ENCODE assay signal across 31 mouse cellular contexts in the genomic region with DNA sequence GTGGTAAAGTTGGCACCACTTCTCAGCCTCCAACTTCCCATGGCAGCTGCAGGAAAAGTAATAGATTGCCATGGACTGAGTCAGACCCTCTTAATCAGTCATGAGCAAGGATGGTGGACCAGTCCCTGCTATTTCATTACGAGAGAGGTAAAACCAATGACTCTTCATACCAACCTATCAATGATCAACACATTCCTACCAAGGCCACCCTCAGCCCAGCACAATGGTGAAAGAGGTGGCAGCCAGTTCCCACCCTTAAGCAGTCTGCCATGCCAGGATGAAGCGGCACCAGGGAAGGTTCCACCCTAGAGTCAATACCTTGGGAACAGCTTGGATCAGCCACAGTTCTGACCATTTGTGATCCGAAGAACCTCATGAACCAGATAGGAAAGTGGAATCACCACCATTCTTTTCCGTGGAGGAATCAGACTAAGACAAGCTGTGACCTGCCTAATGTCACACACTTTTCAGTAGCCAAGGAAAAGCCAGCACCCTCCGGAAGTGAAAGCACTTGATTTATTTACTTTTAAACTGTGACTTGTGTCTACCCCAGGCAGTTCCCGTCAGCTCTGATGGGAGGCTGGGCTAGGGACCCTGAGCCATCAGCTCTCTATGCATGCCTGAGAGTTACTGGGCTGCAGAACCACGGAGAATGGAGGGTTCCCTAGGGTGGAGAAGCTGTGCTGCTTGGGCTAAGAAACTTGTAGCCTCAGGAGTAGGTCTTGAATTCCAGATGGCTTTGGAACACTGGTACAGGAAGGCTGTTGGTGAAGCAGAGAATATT. TPM values are rescaled to one million over a fixed set of nuclear protein-coding genes. Genes with fewer than 3 reads are reported as not detected.
DNase-seq lines count a peak whose midpoint lies in the region; ATAC-seq and TF ChIP-seq lines count a peak whose summit lies in the region.
"Had no signal": no experiment of that assay in that cellular context is flagged by ENCODE, and none has a peak within 500 bp of the region (broad histone marks: within the 10 kb centered on the region; RNA-seq: fewer than 3 reads in every experiment).

No protein-coding gene starts in this region.

- H3K4me2 ChIP-seq in limb, embryonic 14.5 days (replicated peaks; ENCODE audit: low read depth, low read length, severe bottlenecking), result no peak overlapping the region
- no peak overlapping the region for H3K4me2 ChIP-seq in kidney, postnatal 0 days (ENCODE audit: low read length)
- H3K4me2 ChIP-seq in myocyte (ENCODE audit: low read depth), result peak overlapping the region; percentile 12
- H3K4me2 ChIP-seq in forebrain, embryonic 15.5 days (replicated peaks), result no peak overlapping the region
- H3K4me2 ChIP-seq: embryonic facial prominence, embryonic 12.5 days; embryonic facial prominence, embryonic 15.5 days; heart, embryonic 13.5 days; hindbrain, embryonic 14.5 days had no signal

- no peak overlapping the region for H3K4me3 ChIP-seq in kidney, adult 2 months (ENCODE audit: insufficient read depth, low read depth, low read length)
- no peak overlapping the region for H3K4me3 ChIP-seq in limb, embryonic 14.5 days (replicated peaks; ENCODE audit: low read length)
- no peak overlapping the region for H3K4me3 ChIP-seq in limb, embryonic 10.5 days
- H3K4me3 ChIP-seq in kidney, postnatal 0 days (replicated peaks; ENCODE audit: low read depth, low read length), result no peak overlapping the region
- no peak overlapping the region for H3K4me3 ChIP-seq in myocyte
- no peak overlapping the region for H3K4me3 ChIP-seq in forebrain, embryonic 15.5 days
- H3K4me3 ChIP-seq: embryonic facial prominence, embryonic 12.5 days; embryonic facial prominence, embryonic 15.5 days; heart, embryonic 13.5 days had no signal

- peak; percentile 37 for DNase-seq in kidney, adult 2 months
- no peak for DNase-seq in kidney, adult 8-10 months
- DNase-seq in limb, embryonic 14.5 days (ENCODE audit: low spot score), result no peak
- DNase-seq in limb, embryonic 10.5 days (ENCODE audit: low spot score), result no peak
- no peak for DNase-seq in kidney, postnatal 0 days (ENCODE audit: low spot score)
- DNase-seq in left cerebral cortex, postnatal 25 days (ENCODE audit: low spot score in 2 of 2), result no peak
- DNase-seq: adrenal gland, adult 2 months; adrenal gland, postnatal 14 days; B cell, adult 2 months; cerebellum, adult 11 months; cerebellum, adult 2 months; cerebellum, adult 9-11 months; cerebellum, postnatal 25 days; gastrocnemius, postnatal 25 days; heart, adult 18-20 months; heart, postnatal 14 days; heart, postnatal 4 days had no signal

- H3K36me3 ChIP-seq in kidney, adult 2 months (ENCODE audit: control insufficient read depth, insufficient read depth, low read length), result no peaks in the 10 kb centered on the region
- peaks cover 15% of the 10 kb centered on the region for H3K36me3 ChIP-seq in limb, embryonic 14.5 days (ENCODE audit: control insufficient read depth, insufficient read depth, low read length)
- H3K36me3 ChIP-seq in limb, embryonic 10.5 days, result peaks cover 14% of the 10 kb centered on the region
- H3K36me3 ChIP-seq in kidney, postnatal 0 days (ENCODE audit: insufficient read depth, low read length), result no peaks in the 10 kb centered on the region; the same call in 1 of the 2 replicates
- H3K36me3 ChIP-seq in myocyte (ENCODE audit: control insufficient read depth, insufficient read depth), result no peaks in the 10 kb centered on the region
- peaks cover 5% of the 10 kb centered on the region; the same call in 1 of the 2 replicates for H3K36me3 ChIP-seq in forebrain, embryonic 15.5 days

- intact Hi-C loops in left cerebral cortex, postnatal 25 days (cut with DNase I), result no loop called here

- no peaks in the 10 kb centered on the region for H3K4me1 ChIP-seq in kidney, adult 2 months (ENCODE audit: control insufficient read depth, insufficient read depth, low read length)
- H3K4me1 ChIP-seq in limb, embryonic 14.5 days (ENCODE audit: control insufficient read depth, insufficient read depth, low read length), result peaks cover 14% of the 10 kb centered on the region
- H3K4me1 ChIP-seq in limb, embryonic 10.5 days, result peaks cover 22% of the 10 kb centered on the region
- H3K4me1 ChIP-seq in kidney, postnatal 0 days (replicated peaks; ENCODE audit: insufficient read depth, low read length), result peaks cover 9% of the 10 kb centered on the region
- H3K4me1 ChIP-seq in forebrain, embryonic 15.5 days, result peaks cover 27% of the 10 kb centered on the region

- no peak overlapping the region for H3K9ac ChIP-seq in limb, embryonic 14.5 days (ENCODE audit: low read depth, low read length, severe bottlenecking)
- H3K9ac ChIP-seq in kidney, postnatal 0 days (ENCODE audit: low read depth, low read length), result no peak overlapping the region
- no peak overlapping the region for H3K9ac ChIP-seq in forebrain, embryonic 15.5 days (replicated peaks)
- H3K9ac ChIP-seq: embryonic facial prominence, embryonic 12.5 days; embryonic facial prominence, embryonic 15.5 days; heart, embryonic 13.5 days; hindbrain, embryonic 14.5 days had no signal

- H3K27ac ChIP-seq in kidney, adult 2 months (ENCODE audit: insufficient read depth, low read depth, low read length), result peak overlapping the region; percentile 61
- 0 out of 2 replicates have a peak overlapping the region, but pooled peaks have one; percentile 19 for H3K27ac ChIP-seq in limb, embryonic 14.5 days (replicated peaks; ENCODE audit: low read depth, low read length)
- no peak overlapping the region for H3K27ac ChIP-seq in limb, embryonic 10.5 days
- peak overlapping the region; percentile 86 for H3K27ac ChIP-seq in kidney, postnatal 0 days
- H3K27ac ChIP-seq in forebrain, embryonic 15.5 days (replicated peaks), result no peak overlapping the region
- H3K27ac ChIP-seq: embryonic facial prominence, embryonic 12.5 days; embryonic facial prominence, embryonic 15.5 days; heart, embryonic 13.5 days; hindbrain, embryonic 14.5 days had no signal

- 42% methylated on average over 7 of the region's 7 CpGs for WGBS in kidney, adult 2 months
- WGBS in limb, embryonic 14.5 days, result 52% methylated on average over 7 of the region's 7 CpGs
- 60% methylated on average over 7 of the region's 7 CpGs for WGBS in limb, embryonic 10.5 days
- WGBS in kidney, postnatal 0 days, result 36% methylated on average over 7 of the region's 7 CpGs
- 78% methylated on average over 7 of the region's 7 CpGs for WGBS in forebrain, embryonic 15.5 days

- H3K79me2 ChIP-seq in myocyte (ENCODE audit: control insufficient read depth, insufficient read depth), result no peaks in the 10 kb centered on the region

- no peaks in the 10 kb centered on the region for H3K27me3 ChIP-seq in kidney, adult 2 months (replicated peaks; ENCODE audit: control insufficient read depth, insufficient read depth, low read length)
- no peaks in the 10 kb centered on the region for H3K27me3 ChIP-seq in limb, embryonic 14.5 days (ENCODE audit: control insufficient read depth, insufficient read depth, low read length)
- no peaks in the 10 kb centered on the region for H3K27me3 ChIP-seq in limb, embryonic 10.5 days (ENCODE audit: low read depth, poor library complexity, severe bottlenecking)
- no peaks in the 10 kb centered on the region for H3K27me3 ChIP-seq in kidney, postnatal 0 days (ENCODE audit: insufficient read depth, low read length)
- peaks cover 5% of the 10 kb centered on the region for H3K27me3 ChIP-seq in myocyte (ENCODE audit: control insufficient read depth, insufficient read depth, insufficient read length)
- no peaks in the 10 kb centered on the region for H3K27me3 ChIP-seq in forebrain, embryonic 15.5 days
- H3K27me3 ChIP-seq: embryonic facial prominence, embryonic 12.5 days; embryonic facial prominence, embryonic 15.5 days; heart, embryonic 13.5 days had no signal

- no peak overlapping the region for H3ac ChIP-seq in myocyte (ENCODE audit: control insufficient read depth, insufficient read length)

- no peak for TF ChIP-seq CTCF in kidney, adult 2 months (conservative IDR thresholded peaks at IDR 0.05; ENCODE audit: insufficient read depth, insufficient read length, low read depth, low read length)
- no peak for TF ChIP-seq CTCF in kidney, postnatal 0 days (IDR thresholded peaks at IDR 0.05; ENCODE audit: low read depth)

- TF ChIP-seq POLR2A in kidney, adult 2 months (IDR thresholded peaks at IDR 0.05; ENCODE audit: low read depth, low read length), result no peak
- TF ChIP-seq POLR2A in limb, embryonic 14.5 days (IDR thresholded peaks at IDR 0.05; ENCODE audit: borderline replicate concordance, extremely low read depth, insufficient read depth, insufficient read length), result no peak
- no peak for TF ChIP-seq POLR2A in myocyte (IDR thresholded peaks at IDR 0.05; ENCODE audit: insufficient read length, low read depth)

- H3K9me3 ChIP-seq in limb, embryonic 14.5 days (ENCODE audit: control insufficient read depth, low read length), result no peaks in the 10 kb centered on the region
- no peaks in the 10 kb centered on the region for H3K9me3 ChIP-seq in limb, embryonic 10.5 days (replicated peaks)
- H3K9me3 ChIP-seq in kidney, postnatal 0 days (replicated peaks; ENCODE audit: low read length), result no peaks in the 10 kb centered on the region
- no peaks in the 10 kb centered on the region for H3K9me3 ChIP-seq in forebrain, embryonic 15.5 days
- H3K9me3 ChIP-seq: embryonic facial prominence, embryonic 12.5 days; embryonic facial prominence, embryonic 15.5 days; G1E; heart, embryonic 13.5 days had no signal

- no peak for ATAC-seq in limb, embryonic 14.5 days (ENCODE audit: low FRiP score, low read depth)
- peak; percentile 52 for ATAC-seq in kidney, postnatal 0 days (replicated peaks; ENCODE audit: low FRiP score, low read depth)
- no peak for ATAC-seq in forebrain, embryonic 15.5 days (replicated peaks)
- ATAC-seq: forebrain, embryonic 14.5 days had no signal

RNA-seq across cellular contexts. Expression of gene Cldn19, which starts 3.0 kb away (rescaled TPM):
- polyA plus RNA-seq in kidney, adult 2 months (2012; rRNA removed), result 83.6 and 95.0 TPM in 2 replicates
- 0.38 and 0.59 TPM in 2 replicates for polyA plus RNA-seq in limb, embryonic 14.5 days (2012; rRNA removed)
- 0.10 and 0.91 TPM in 2 replicates for polyA plus RNA-seq in limb, embryonic 14.5 days (2014; fragmentation: Nextera tagmentation; extraction: Ambion mirVana)
- polyA plus RNA-seq in limb, embryonic 10.5 days (2016; fragmentation: Nextera tagmentation; extraction: Ambion mirVana), result not detected in 2 replicates
- 70.2 and 72.5 TPM in 2 replicates for polyA plus RNA-seq in kidney, postnatal 0 days (2015; fragmentation: Nextera tagmentation; extraction: Ambion mirVana)
- 0.01 TPM for polyA plus RNA-seq in myocyte (2012; fragmentation: generic; extraction: Trizol)
- under 1 TPM; 0.43 to 0.44 TPM for total RNA-seq in left cerebral cortex, postnatal 25 days (2021)
- polyA plus RNA-seq in forebrain, embryonic 15.5 days (2015; fragmentation: Nextera tagmentation; extraction: Ambion mirVana), result 0.70 and 1.0 TPM in 2 replicates
- total RNA-seq: CH12.LX; common myeloid progenitor, adult 5-6 weeks; heart, adult 18-20 months had no signal
- polyA plus RNA-seq: G1E; heart, embryonic 13.5 days; heart, embryonic 16.5 days had no signal

RNA-seq across cellular contexts. Expression of gene P3h1, which starts 19.5 kb away (rescaled TPM):
- polyA plus RNA-seq in kidney, adult 2 months (2012; rRNA removed), result 16.0 and 18.0 TPM in 2 replicates
- polyA plus RNA-seq in limb, embryonic 14.5 days (2012; rRNA removed), result 162 and 200 TPM in 2 replicates
- polyA plus RNA-seq in limb, embryonic 14.5 days (2014; fragmentation: Nextera tagmentation; extraction: Ambion mirVana), result 93.2 and 98.0 TPM in 2 replicates
- 12.7 and 16.0 TPM in 2 replicates for polyA plus RNA-seq in limb, embryonic 10.5 days (2016; fragmentation: Nextera tagmentation; extraction: Ambion mirVana)
- polyA plus RNA-seq in kidney, postnatal 0 days (2015; fragmentation: Nextera tagmentation; extraction: Ambion mirVana), result 32.4 and 34.9 TPM in 2 replicates
- 42.4 TPM for polyA plus RNA-seq in myocyte (2012; fragmentation: generic; extraction: Trizol)
- 1 to 10 TPM; 6.5 to 6.9 TPM for total RNA-seq in left cerebral cortex, postnatal 25 days (2021)
- 8.3 and 9.2 TPM in 2 replicates for polyA plus RNA-seq in forebrain, embryonic 15.5 days (2015; fragmentation: Nextera tagmentation; extraction: Ambion mirVana)

RNA-seq across cellular contexts. Expression of gene AU022252, which starts 19.7 kb away (rescaled TPM):
- polyA plus RNA-seq in kidney, adult 2 months (2012; rRNA removed), result 9.9 and 11.8 TPM in 2 replicates
- 17.2 and 17.6 TPM in 2 replicates for polyA plus RNA-seq in limb, embryonic 14.5 days (2012; rRNA removed)
- polyA plus RNA-seq in limb, embryonic 14.5 days (2014; fragmentation: Nextera tagmentation; extraction: Ambion mirVana), result 31.9 and 33.9 TPM in 2 replicates
- polyA plus RNA-seq in limb, embryonic 10.5 days (2016; fragmentation: Nextera tagmentation; extraction: Ambion mirVana), result 38.1 and 43.3 TPM in 2 replicates
- 28.1 and 31.1 TPM in 2 replicates for polyA plus RNA-seq in kidney, postnatal 0 days (2015; fragmentation: Nextera tagmentation; extraction: Ambion mirVana)
- polyA plus RNA-seq in myocyte (2012; fragmentation: generic; extraction: Trizol), result 14.5 TPM
- 10 to 100 TPM; 33.4 to 34.2 TPM for total RNA-seq in left cerebral cortex, postnatal 25 days (2021)
- polyA plus RNA-seq in forebrain, embryonic 15.5 days (2015; fragmentation: Nextera tagmentation; extraction: Ambion mirVana), result 31.5 and 32.8 TPM in 2 replicates

RNA-seq across cellular contexts. Expression of gene Tmem269, which starts 34.2 kb away (rescaled TPM):
- 0.13 and 0.29 TPM in 2 replicates for polyA plus RNA-seq in kidney, adult 2 months (2012; rRNA removed)
- polyA plus RNA-seq in limb, embryonic 14.5 days (2012; rRNA removed), result 0.11 and 0.19 TPM in 2 replicates
- not detected in 2 replicates for polyA plus RNA-seq in limb, embryonic 14.5 days (2014; fragmentation: Nextera tagmentation; extraction: Ambion mirVana)
- not detected in 2 replicates for polyA plus RNA-seq in limb, embryonic 10.5 days (2016; fragmentation: Nextera tagmentation; extraction: Ambion mirVana)
- 0.14 TPM in 1 of 2 replicates, not detected in the other for polyA plus RNA-seq in kidney, postnatal 0 days (2015; fragmentation: Nextera tagmentation; extraction: Ambion mirVana)
- polyA plus RNA-seq in myocyte (2012; fragmentation: generic; extraction: Trizol), result 0.07 TPM
- under 1 TPM; 0.50 to 0.64 TPM for total RNA-seq in left cerebral cortex, postnatal 25 days (2021)
- polyA plus RNA-seq in forebrain, embryonic 15.5 days (2015; fragmentation: Nextera tagmentation; extraction: Ambion mirVana), result 0.17 and 0.78 TPM in 2 replicates
- total RNA-seq: adrenal gland, adult 2 months; adrenal gland, postnatal 4 days; G1E; heart, adult 18-20 months; heart, postnatal 14 days; heart, postnatal 4 days had no signal
- polyA plus RNA-seq: embryonic facial prominence, embryonic 12.5 days; forebrain, embryonic 11.5 days; G1E; heart, embryonic 13.5 days; hindbrain, embryonic 11.5 days; hindbrain, embryonic 14.5 days had no signal

RNA-seq across cellular contexts. Expression of gene Ybx1, which starts 42.2 kb away (rescaled TPM):
- 202 and 242 TPM in 2 replicates for polyA plus RNA-seq in kidney, adult 2 months (2012; rRNA removed)
- 410 and 546 TPM in 2 replicates for polyA plus RNA-seq in limb, embryonic 14.5 days (2012; rRNA removed)
- 757 and 793 TPM in 2 replicates for polyA plus RNA-seq in limb, embryonic 14.5 days (2014; fragmentation: Nextera tagmentation; extraction: Ambion mirVana)
- 1,026 and 1,071 TPM in 2 replicates for polyA plus RNA-seq in limb, embryonic 10.5 days (2016; fragmentation: Nextera tagmentation; extraction: Ambion mirVana)
- polyA plus RNA-seq in kidney, postnatal 0 days (2015; fragmentation: Nextera tagmentation; extraction: Ambion mirVana), result 606 and 676 TPM in 2 replicates
- polyA plus RNA-seq in myocyte (2012; fragmentation: generic; extraction: Trizol), result 734 TPM
- total RNA-seq in left cerebral cortex, postnatal 25 days (2021), result 100 to 1,000 TPM; 218 to 230 TPM
- polyA plus RNA-seq in forebrain, embryonic 15.5 days (2015; fragmentation: Nextera tagmentation; extraction: Ambion mirVana), result 950 and 958 TPM in 2 replicates

Comparison
In these comparisons a context has a peak if more than half of its experiments do, and no peak if none do; other contexts are left out.
1. H3K27ac ChIP-seq: peak in kidney, adult 2 months (single experiment), limb, embryonic 14.5 days (single experiment) and kidney, postnatal 0 days (single experiment); none in limb, embryonic 10.5 days (single experiment) and forebrain, embryonic 15.5 days (single experiment).
2. RNA of gene Cldn19, which starts 3.0 kb away (polyA plus RNA-seq): 83.6 to 95.0 TPM in kidney, adult 2 months and 70.2 to 72.5 TPM in kidney, postnatal 0 days; 0.70 to 1.0 TPM in forebrain, embryonic 15.5 days, 0.10 to 0.91 TPM in limb, embryonic 14.5 days, not detected in limb, embryonic 10.5 days and 0.01 TPM in myocyte (single experiment); every median in the first group is over 10 times any median in the second.